Mouse (Mus musculus) spleen, adult 2 months (tissue): ENCODE data around the gene Smad1.

Experiments
- CTCF ChIP-seq: fragments of 200-500 bp; IDR thresholded peaks from 2 replicates; pipeline ENCODE4 v1.5.1; 2011; ENCODE audit warnings: mild to moderate bottlenecking, inconsistent platforms; ENCODE audit not compliant: insufficient read depth, insufficient read length, insufficient replicate concordance; ENCODE audit errors: extremely low read depth
- POLR2A ChIP-seq: fragments of 200-500 bp; IDR thresholded peaks from 2 replicates; pipeline ENCODE4 v1.6.1; 2011; ENCODE audit warnings: low read depth, low read length, inconsistent platforms

DNA sequence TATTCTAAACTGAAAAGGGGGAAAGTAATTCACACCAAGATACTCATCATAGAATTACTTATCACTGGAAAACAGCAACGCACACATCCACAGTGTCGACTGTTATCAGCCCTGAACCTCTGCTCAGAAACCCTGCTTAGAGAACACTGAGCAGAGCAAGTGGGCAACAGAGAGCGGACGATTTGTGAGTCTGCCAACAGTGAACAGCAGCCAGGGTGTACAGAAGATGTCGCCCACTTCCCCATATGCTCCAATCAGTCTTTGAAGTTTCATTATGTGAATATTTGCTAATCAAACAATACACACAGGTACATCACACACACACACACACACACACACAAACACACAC, 23.6 kb downstream of the Smad1 start:
- no peak for TF ChIP-seq POLR2A
- TF ChIP-seq CTCF: no peak
